Mouse (Mus musculus) MEL (cell line): Measurements from ENCODE around the gene Fam102a.

Source experiments
- CTCF ChIP-seq, 3 experiments: IDR thresholded peaks in 2 of 3; conservative IDR thresholded peaks in 1 of 3; 2 replicates each; pipeline ENCODE4 v1.5.1; 2011 to 2012; ENCODE audit warnings: low read length in 3 of 3, low read depth in 2 of 3, mild to moderate bottlenecking in 2 of 3, improper control_type of control experiment in 1 of 3, inconsistent platforms in 1 of 3, mixed read lengths in 1 of 3, moderate library complexity in 1 of 3; ENCODE audit not compliant: control insufficient read depth in 1 of 3, insufficient read depth in 1 of 3, poor library complexity in 1 of 3, severe bottlenecking in 1 of 3
- MAX ChIP-seq: IDR thresholded peaks from 2 replicates; pipeline ENCODE4 v1.6.1; 2011; ENCODE audit warnings: low read length, improper control_type of control experiment
- RAD21 ChIP-seq: IDR thresholded peaks from 2 replicates; pipeline ENCODE4 v1.6.1; 2011; ENCODE audit warnings: mild to moderate bottlenecking, low read depth, low read length, improper control_type of control experiment
- USF1 ChIP-seq: IDR thresholded peaks from 2 replicates; pipeline ENCODE4 v1.6.1; 2014; ENCODE audit warnings: low read depth, mild to moderate bottlenecking, inconsistent platforms, low read length, improper control_type of control experiment, moderate library complexity

DNA sequence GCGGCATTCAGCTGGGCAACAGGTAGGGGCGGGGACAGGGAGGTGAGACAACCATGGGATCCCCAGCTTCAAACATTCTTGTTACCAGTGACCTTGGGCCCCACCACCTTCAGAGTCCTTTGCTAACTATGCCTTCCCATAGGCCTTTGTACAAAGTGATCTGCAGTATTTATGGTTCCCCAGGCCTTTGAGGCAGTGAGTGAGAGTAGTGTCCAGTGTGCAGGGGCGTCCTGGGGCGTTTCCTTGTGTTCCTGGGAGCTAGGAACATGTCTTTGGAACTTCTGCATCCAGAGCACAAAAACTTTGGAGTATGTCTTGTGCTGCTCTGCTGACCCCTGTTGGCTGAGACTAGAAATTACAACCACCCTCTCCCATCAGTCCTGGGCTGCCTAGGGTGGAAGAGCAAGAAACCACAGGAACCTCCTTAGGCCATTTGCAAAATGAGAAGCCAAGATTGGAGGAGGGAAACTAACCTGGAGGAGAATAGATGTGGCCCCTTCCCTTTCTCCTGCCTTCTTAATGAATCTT is 31.5 kb downstream of the Fam102a start:
- TF ChIP-seq CTCF (IDR thresholded peaks at IDR 0.05 in 2 of 3, conservative IDR thresholded peaks at IDR 0.05 in 1 of 3; ENCODE audit: control insufficient read depth in 1 of 3, insufficient read depth in 1 of 3, low read depth in 2 of 3, low read length in 3 of 3, poor library complexity in 1 of 3, severe bottlenecking in 1 of 3) (peak; percentile 77 to 98 (median 94)), MAX (no peak), USF1 (no peak), RAD21 (peak; percentile 98)
